Mouse (Mus musculus) liver, embryonic 14.5 days (tissue): ENCODE measurements around the gene Gstm3.

Source experiments
- CTCF ChIP-seq: IDR thresholded peaks from 2 replicates; pipeline ENCODE4 v1.5.1; 2016; ENCODE audit warnings: antibody characterized with exemption, low read depth, control low read depth
- EP300 ChIP-seq: IDR thresholded peaks from 2 replicates; pipeline ENCODE4 v1.6.1; 2016; ENCODE audit warnings: antibody characterized with exemption, low read depth

DNA sequence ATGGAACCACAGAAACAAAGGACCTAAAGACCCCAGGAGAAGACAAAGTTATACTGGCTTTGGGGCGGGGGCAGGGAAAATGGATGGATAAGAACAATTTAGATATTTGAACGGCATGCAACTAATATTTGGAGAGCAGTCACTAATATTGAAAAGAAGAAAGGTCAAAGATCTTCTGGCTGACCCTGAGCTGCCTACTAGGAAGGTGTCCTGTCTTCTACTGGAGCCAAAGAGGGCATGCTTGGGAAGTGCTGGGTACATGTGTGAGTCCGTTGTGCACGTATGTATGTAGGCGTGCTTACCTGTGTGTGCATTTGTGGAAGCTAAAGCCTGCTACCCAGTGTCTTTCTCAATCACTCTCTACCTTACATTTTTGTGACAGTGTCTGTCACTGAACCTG, 2.5 kb downstream of the Gstm3 start:
- TF ChIP-seq CTCF (no peak), EP300 (no peak)
